Mouse (Mus musculus) kidney, embryonic 14.5 days (tissue): ENCODE data around the gene Ppdpf. TPM values are rescaled to one million over a fixed set of nuclear protein-coding genes. Genes with fewer than 3 reads are reported as not detected.
"Not testable (repeated sequence)": the region's sequence is repeated elsewhere in the genome, so short reads cannot be mapped to it uniquely, and the experiment has no call there.

Experiments used
- ATAC-seq: fragments of 200-750 bp; cut with Nextera tagmentation; 2 replicates; pipeline ENCODE4 v1.8.0; 2017; ENCODE audit warnings: moderate number of reproducible peaks, mild to moderate bottlenecking, moderate TSS enrichment, moderate library complexity; ENCODE audit not compliant: low FRiP score, low TSS enrichment
- H3K27ac ChIP-seq: fragments of 300-500 bp; sonication (generic); 2 replicates; pipeline ENCODE4 v1.5.1; 2014; ENCODE audit warnings: low read depth, mild to moderate bottlenecking, low read length, moderate library complexity, mixed read lengths
- H3K27me3 ChIP-seq: fragments of 300-500 bp; sonication (generic); 2 replicates; pipeline ENCODE4 v1.6.1; 2014; ENCODE audit warnings: mild to moderate bottlenecking, low read length; ENCODE audit not compliant: control insufficient read depth, insufficient read depth
- H3K36me3 ChIP-seq: fragments of 300-500 bp; sonication (generic); 2 replicates; pipeline ENCODE4 v1.6.1; 2014; ENCODE audit warnings: low read length, mixed read lengths; ENCODE audit not compliant: control insufficient read depth, insufficient read depth
- H3K4me1 ChIP-seq: fragments of 300-500 bp; sonication (generic); 2 replicates; pipeline ENCODE4 v1.6.1; 2014; ENCODE audit warnings: low read length, mixed read lengths; ENCODE audit not compliant: control insufficient read depth, insufficient read depth
- H3K4me2 ChIP-seq: fragments of 300-500 bp; sonication (generic); replicated peaks from 2 replicates; pipeline ENCODE4 v1.6.1; 2014; ENCODE audit warnings: low read depth, mild to moderate bottlenecking, low read length
- H3K4me3 ChIP-seq: fragments of 300-500 bp; sonication (generic); 2 replicates; pipeline ENCODE4 v1.5.1; 2014; ENCODE audit warnings: mild to moderate bottlenecking, low read length
- H3K9ac ChIP-seq: fragments of 300-500 bp; sonication (generic); 2 replicates; pipeline ENCODE4 v1.6.1; 2014; ENCODE audit warnings: low read depth, mild to moderate bottlenecking, low read length, moderate library complexity
- H3K9me3 ChIP-seq: fragments of 300-500 bp; sonication (generic); 2 replicates; pipeline ENCODE4 v1.6.1; 2016; ENCODE audit warnings: low read length; ENCODE audit not compliant: control insufficient read depth
- WGBS: fragments of 180-500 bp; shearing (Covaris S2); extraction: QIAGEN DNeasy Blood & Tissue Kit; methylation state at CpG from one replicate; pipeline ENCODE4 v1.1.7; 2014; 5-methylcytosine and 5-hydroxymethylcytosine counted together
- polyA plus RNA-seq: library from polyadenylated mRNA; unstranded; fragments of >200 nt; fragmentation: Nextera tagmentation; extraction: Ambion mirVana; gene quantifications from 2 replicates; pipeline ENCODE4 v1.2.1, GENCODE M21; 2014

The Ppdpf gene
- polyA plus RNA-seq, 1 experiment from 2014 or later: 387 TPM

- ATAC-seq: no peak
- Histone ChIP-seq H3K4me1 (no peaks in the 10 kb centered on the region), H3K9me3 (no peaks in the 10 kb centered on the region), H3K27ac (no peak overlapping the region), H3K36me3 (no peaks in the 10 kb centered on the region), H3K9ac (no peak overlapping the region), H3K4me2 (no peak overlapping the region), H3K4me3 (no peak overlapping the region), H3K27me3 (no peaks in the 10 kb centered on the region)
- WGBS: 73% methylated on average over 6 of the region's 6 CpGs
Observed at GRCm38 (mm10) chr2:181180898-181181297, 6.1 kb upstream of the Ppdpf start.

- no peaks in the 10 kb centered on the region for H3K9me3 ChIP-seq
- peak overlapping the region; percentile 87; the same call in 1 of the 2 replicates for H3K9ac ChIP-seq
- peak overlapping the region; percentile 97 for H3K4me2 ChIP-seq
- peak; percentile 70 for ATAC-seq
- peaks cover 6% of the 10 kb centered on the region; the same call in 1 of the 2 replicates for H3K4me1 ChIP-seq
- H3K27me3 ChIP-seq: no peaks in the 10 kb centered on the region
- H3K4me3 ChIP-seq: peak overlapping the region; percentile 78
- WGBS: under 1% methylated on average over 14 of the region's 14 CpGs
- peak overlapping the region; percentile 91; the same call in 1 of the 2 replicates for H3K27ac ChIP-seq
- peaks cover 13% of the 10 kb centered on the region; the same call in 1 of the 2 replicates for H3K36me3 ChIP-seq
Observed at GRCm38 (mm10) chr2:181186635-181187034, 412 bp upstream of the Ppdpf start.

GRCm38 (mm10) chr2:181188681-181189080 lies 1.6 kb downstream of the Ppdpf start:
- H3K4me1 ChIP-seq: peaks cover 6% of the 10 kb centered on the region; the same call in 1 of the 2 replicates
- peaks cover 13% of the 10 kb centered on the region; the same call in 1 of the 2 replicates for H3K36me3 ChIP-seq
- H3K27me3 ChIP-seq: no peaks in the 10 kb centered on the region
- no peaks in the 10 kb centered on the region for H3K9me3 ChIP-seq
- 60% methylated on average over 2 of the region's 2 CpGs for WGBS
- peak overlapping the region; percentile 97 for H3K4me2 ChIP-seq
- peak overlapping the region; percentile 78; the same call in 1 of the 2 replicates for H3K4me3 ChIP-seq
- H3K9ac ChIP-seq: 0 out of 2 replicates have a peak overlapping the region, but pooled peaks have one; percentile 23
- H3K27ac ChIP-seq: 0 out of 2 replicates have a peak overlapping the region, but pooled peaks have one; percentile 52
- no peak for ATAC-seq

- H3K4me2 ChIP-seq: no peak overlapping the region
- H3K36me3 ChIP-seq: peaks cover 13% of the 10 kb centered on the region; the same call in 1 of the 2 replicates
- H3K27ac ChIP-seq: no peak overlapping the region
- H3K4me3 ChIP-seq: no peak overlapping the region
- WGBS: 71% methylated on average over 1 of the region's 1 CpGs
- H3K27me3 ChIP-seq: no peaks in the 10 kb centered on the region
- peaks cover 6% of the 10 kb centered on the region; the same call in 1 of the 2 replicates for H3K4me1 ChIP-seq
- H3K9me3 ChIP-seq: no peaks in the 10 kb centered on the region
- H3K9ac ChIP-seq: no peak overlapping the region
- no peak for ATAC-seq
Observed at GRCm38 (mm10) chr2:181189321-181189720, 2.3 kb downstream of the Ppdpf start.

GRCm38 (mm10) chr2:181191385-181191784 lies 4.3 kb downstream of the Ppdpf start:
- H3K9me3 ChIP-seq, H3K4me2 ChIP-seq, ATAC-seq, H3K27me3 ChIP-seq, H3K4me3 ChIP-seq, H3K9ac ChIP-seq, H3K27ac ChIP-seq, H3K4me1 ChIP-seq: not testable (repeated sequence)
- WGBS: 81% methylated on average over 4 of the region's 4 CpGs
- peaks cover 13% of the 10 kb centered on the region; the same call in 1 of the 2 replicates for H3K36me3 ChIP-seq

- Histone ChIP-seq H3K4me3 (no peak overlapping the region), H3K9me3 (no peaks in the 10 kb centered on the region), H3K9ac (no peak overlapping the region), H3K4me2 (no peak overlapping the region), H3K36me3 (peaks cover 13% of the 10 kb centered on the region; the same call in 1 of the 2 replicates), H3K4me1 (peaks cover 6% of the 10 kb centered on the region; the same call in 1 of the 2 replicates), H3K27ac (no peak overlapping the region), H3K27me3 (no peaks in the 10 kb centered on the region)
- no peak for ATAC-seq
- 73% methylated on average over 4 of the region's 4 CpGs for WGBS
Observed at GRCm38 (mm10) chr2:181191936-181192335, 4.9 kb downstream of the Ppdpf start.

- 70% methylated on average over 3 of the region's 3 CpGs for WGBS
- H3K9ac ChIP-seq: no peak overlapping the region
- H3K27me3 ChIP-seq: no peaks in the 10 kb centered on the region
- H3K4me2 ChIP-seq: no peak overlapping the region
- H3K9me3 ChIP-seq: no peaks in the 10 kb centered on the region
- peaks cover 6% of the 10 kb centered on the region; the same call in 1 of the 2 replicates for H3K4me1 ChIP-seq
- peaks cover 13% of the 10 kb centered on the region; the same call in 1 of the 2 replicates for H3K36me3 ChIP-seq
- no peak for ATAC-seq
- H3K27ac ChIP-seq: no peak overlapping the region
- H3K4me3 ChIP-seq: no peak overlapping the region
Observed at GRCm38 (mm10) chr2:181193044-181193443, 6.0 kb downstream of the Ppdpf start.

GRCm38 (mm10) chr2:181196628-181197300 lies 9.7 kb downstream of the Ppdpf start:
- 87% methylated on average over 4 of the region's 4 CpGs for WGBS
- H3K27me3 ChIP-seq: no peaks in the 10 kb centered on the region

GRCm38 (mm10) chr2:181201606-181202005 lies 14.6 kb downstream of the Ppdpf start:
- no peaks in the 10 kb centered on the region for H3K36me3 ChIP-seq
- no peaks in the 10 kb centered on the region for H3K27me3 ChIP-seq
- H3K9ac ChIP-seq: no peak overlapping the region
- H3K4me3 ChIP-seq: no peak overlapping the region
- H3K9me3 ChIP-seq: no peaks in the 10 kb centered on the region
- ATAC-seq: no peak
- WGBS: 71% methylated on average over 3 of the region's 3 CpGs
- no peak overlapping the region for H3K27ac ChIP-seq
- H3K4me2 ChIP-seq: no peak overlapping the region
- H3K4me1 ChIP-seq: no peaks in the 10 kb centered on the region

More at GRCm38 (mm10) chr2:181196628-181197300, 9.7 kb downstream of the Ppdpf start:
- no peak overlapping the region for H3K4me3 ChIP-seq
- no peak overlapping the region for H3K27ac ChIP-seq
- no peak overlapping the region for H3K9ac ChIP-seq
- no peaks in the 10 kb centered on the region for H3K36me3 ChIP-seq
- H3K9me3 ChIP-seq: no peaks in the 10 kb centered on the region
- no peak overlapping the region for H3K4me2 ChIP-seq
- no peak for ATAC-seq
- no peaks in the 10 kb centered on the region for H3K4me1 ChIP-seq
